Mouse (Mus musculus): ENCODE data around the gene Shank3. TPM values are rescaled to one million over a fixed set of nuclear protein-coding genes. Genes with fewer than 3 reads are reported as not detected.
A peak's percentile ranks its signal among the peaks of the same experiment; 100 is the strongest.

Gene Shank3
- polyA plus RNA-seq, 1 experiment from 2014 or later: 6.5 TPM

DNA sequence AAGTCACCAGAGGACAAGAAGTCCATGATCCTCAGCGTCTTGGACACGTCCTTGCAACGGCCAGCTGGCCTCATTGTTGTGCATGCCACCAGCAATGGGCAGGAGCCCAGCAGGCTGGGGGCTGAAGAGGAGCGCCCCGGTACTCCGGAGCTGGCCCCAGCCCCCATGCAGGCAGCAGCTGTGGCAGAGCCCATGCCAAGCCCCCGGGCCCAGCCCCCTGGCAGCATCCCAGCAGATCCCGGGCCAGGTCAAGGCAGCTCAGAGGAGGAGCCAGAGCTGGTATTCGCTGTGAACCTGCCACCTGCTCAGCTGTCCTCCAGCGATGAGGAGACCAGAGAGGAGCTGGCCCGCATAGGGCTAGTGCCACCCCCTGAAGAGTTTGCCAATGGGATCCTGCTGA lies 49.4 kb downstream of the Shank3 start:
- H3K9me3 ChIP-seq: no peaks in the 10 kb centered on the region
- peak overlapping the region; percentile 43 for H3K27ac ChIP-seq (replicated peaks)
- peak overlapping the region; percentile 54 for H3K4me2 ChIP-seq
- peak; percentile 68 for ATAC-seq (ENCODE audit: low read depth)
- H3K4me3 ChIP-seq: 0 out of 2 replicates have a peak overlapping the region, but pooled peaks have one; percentile 27
- H3K4me1 ChIP-seq (replicated peaks): peaks cover 27% of the 10 kb centered on the region
- H3K36me3 ChIP-seq: peaks cover 41% of the 10 kb centered on the region
- H3K9ac ChIP-seq: 0 out of 2 replicates have a peak overlapping the region, but pooled peaks have one; percentile 38
- WGBS: 31% methylated on average over 11 of the region's 11 CpGs
- H3K27me3 ChIP-seq: peaks cover 21% of the 10 kb centered on the region

DNA sequence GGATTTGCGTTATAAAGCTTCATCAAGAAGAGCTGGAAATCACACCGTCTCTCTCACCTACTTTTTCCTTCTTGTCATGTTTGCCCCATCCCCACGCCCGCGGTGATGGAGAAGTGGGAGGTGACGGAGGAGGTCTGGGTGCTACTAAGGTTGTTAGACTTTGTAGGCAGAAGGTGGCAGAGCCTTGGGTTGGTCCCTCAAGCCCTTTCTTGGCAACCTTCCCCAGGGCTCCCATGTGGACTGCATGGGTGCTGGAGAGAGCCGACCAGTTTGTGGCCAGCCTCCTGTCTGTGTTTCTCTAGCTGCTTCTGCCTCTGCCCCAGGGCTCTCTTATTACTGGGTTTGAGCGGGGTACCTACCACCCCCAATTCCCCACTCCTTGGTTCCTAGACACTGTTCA lies 51.1 kb downstream of the Shank3 start:
- 91% methylated on average over 8 of the region's 8 CpGs for WGBS
- Histone ChIP-seq H3K27me3 (peaks cover 32% of the 10 kb centered on the region), H3K36me3 (peaks cover 34% of the 10 kb centered on the region), H3K4me2 (no peak overlapping the region), H3K27ac (replicated peaks) (no peak overlapping the region), H3K4me3 (no peak overlapping the region), H3K9me3 (no peaks in the 10 kb centered on the region), H3K4me1 (replicated peaks) (peaks cover 27% of the 10 kb centered on the region), H3K9ac (no peak overlapping the region)
- no peak for ATAC-seq (ENCODE audit: low read depth)

- no peak overlapping the region for H3K9ac ChIP-seq
- 83% methylated on average over 1 of the region's 1 CpGs for WGBS
- no peak overlapping the region for H3K4me3 ChIP-seq
Measured at GRCm38 (mm10) chr15:89551733-89552132, 52.3 kb downstream of the Shank3 start.

DNA sequence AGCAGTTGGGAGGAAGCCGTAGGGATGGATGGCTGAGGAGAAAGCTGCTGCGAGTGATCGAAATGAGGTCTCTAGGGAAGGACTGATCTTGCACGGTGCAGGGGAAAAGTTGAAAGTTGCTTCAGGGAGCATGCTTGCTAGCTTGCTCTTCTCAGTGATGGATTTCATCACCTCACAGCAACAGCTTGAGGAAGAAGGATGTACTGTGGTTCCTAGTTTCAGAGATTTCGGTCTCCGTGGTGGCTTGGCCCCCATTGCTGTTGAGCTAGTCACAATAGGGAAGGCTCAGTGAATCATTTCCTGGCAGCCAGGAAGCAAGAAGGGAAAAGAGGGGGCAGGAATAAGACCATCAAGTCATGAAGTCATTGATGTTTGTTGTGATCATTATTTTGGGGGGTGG lies 56.2 kb downstream of the Shank3 start:
- 85% methylated on average over 6 of the region's 6 CpGs for WGBS
- no peak overlapping the region for H3K27ac ChIP-seq (replicated peaks)
- H3K36me3 ChIP-seq: peaks cover 11% of the 10 kb centered on the region; the same call in 1 of the 2 replicates
- peaks cover 51% of the 10 kb centered on the region for H3K27me3 ChIP-seq
- H3K4me3 ChIP-seq: no peak overlapping the region
- H3K9ac ChIP-seq: no peak overlapping the region
- H3K4me2 ChIP-seq: no peak overlapping the region
- ATAC-seq (ENCODE audit: low read depth): no peak
- H3K9me3 ChIP-seq: no peaks in the 10 kb centered on the region
- peaks cover 34% of the 10 kb centered on the region for H3K4me1 ChIP-seq (replicated peaks)

More at GRCm38 (mm10) chr15:89551733-89552132, 52.3 kb downstream of the Shank3 start:
- H3K4me2 ChIP-seq: no peak overlapping the region
- no peaks in the 10 kb centered on the region for H3K9me3 ChIP-seq
- peaks cover 38% of the 10 kb centered on the region for H3K4me1 ChIP-seq (replicated peaks)
- no peak overlapping the region for H3K27ac ChIP-seq (replicated peaks)
- peaks cover 34% of the 10 kb centered on the region for H3K36me3 ChIP-seq
- ATAC-seq (ENCODE audit: low read depth): no peak
- peaks cover 39% of the 10 kb centered on the region for H3K27me3 ChIP-seq

DNA sequence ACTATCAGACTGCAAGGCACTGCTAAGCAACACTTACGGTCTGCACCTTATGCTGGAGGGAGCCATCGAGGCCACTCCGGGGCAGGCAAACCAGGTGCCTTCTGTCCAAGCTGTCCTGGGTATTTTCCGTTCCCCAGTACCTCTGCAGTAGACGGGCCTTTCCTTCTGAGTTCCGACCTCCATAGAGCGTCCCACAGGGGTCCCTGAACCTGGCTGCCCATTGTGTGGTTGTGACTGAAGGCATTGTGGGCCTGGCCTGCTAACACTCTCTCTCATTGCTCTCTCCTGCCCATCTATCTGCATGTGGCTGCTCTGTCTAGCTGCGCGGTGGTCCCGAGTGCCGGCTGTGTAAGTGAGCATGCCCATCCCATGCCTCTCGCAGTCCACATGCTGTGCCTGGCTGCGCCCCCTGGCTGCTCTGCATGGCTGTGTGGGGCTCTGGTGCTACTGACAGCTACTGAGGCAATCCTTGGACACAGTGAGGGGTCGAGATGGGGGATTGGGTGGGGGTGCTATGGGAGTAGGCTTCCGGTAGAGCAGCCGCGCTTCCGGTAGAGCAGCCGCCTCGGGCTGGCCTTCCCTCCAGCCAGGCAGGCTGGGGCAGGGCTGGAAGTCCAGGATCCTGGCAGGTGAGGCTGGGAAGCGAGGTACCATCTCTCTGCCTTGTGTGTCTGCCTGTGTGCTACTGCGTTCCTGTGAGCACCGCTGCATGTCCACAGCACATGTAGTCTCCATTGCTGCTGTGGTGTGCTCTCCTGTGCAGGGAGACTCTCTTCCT lies 57.2 kb downstream of the Shank3 start:
- Histone ChIP-seq H3K9ac (peak overlapping the region; percentile 28; the same call in 1 of the 2 replicates), H3K27me3 (peaks cover 51% of the 10 kb centered on the region), H3K4me1 (replicated peaks) (peaks cover 34% of the 10 kb centered on the region), H3K4me3 (peak overlapping the region; percentile 14; the same call in 1 of the 2 replicates), H3K27ac (replicated peaks) (no peak overlapping the region), H3K4me2 (peak overlapping the region; percentile 47), H3K36me3 (peaks cover 4% of the 10 kb centered on the region; the same call in 1 of the 2 replicates), H3K9me3 (no peaks in the 10 kb centered on the region)
- ATAC-seq (ENCODE audit: low read depth): peak; percentile 83
- 22% methylated on average over 23 of the region's 23 CpGs for WGBS

DNA sequence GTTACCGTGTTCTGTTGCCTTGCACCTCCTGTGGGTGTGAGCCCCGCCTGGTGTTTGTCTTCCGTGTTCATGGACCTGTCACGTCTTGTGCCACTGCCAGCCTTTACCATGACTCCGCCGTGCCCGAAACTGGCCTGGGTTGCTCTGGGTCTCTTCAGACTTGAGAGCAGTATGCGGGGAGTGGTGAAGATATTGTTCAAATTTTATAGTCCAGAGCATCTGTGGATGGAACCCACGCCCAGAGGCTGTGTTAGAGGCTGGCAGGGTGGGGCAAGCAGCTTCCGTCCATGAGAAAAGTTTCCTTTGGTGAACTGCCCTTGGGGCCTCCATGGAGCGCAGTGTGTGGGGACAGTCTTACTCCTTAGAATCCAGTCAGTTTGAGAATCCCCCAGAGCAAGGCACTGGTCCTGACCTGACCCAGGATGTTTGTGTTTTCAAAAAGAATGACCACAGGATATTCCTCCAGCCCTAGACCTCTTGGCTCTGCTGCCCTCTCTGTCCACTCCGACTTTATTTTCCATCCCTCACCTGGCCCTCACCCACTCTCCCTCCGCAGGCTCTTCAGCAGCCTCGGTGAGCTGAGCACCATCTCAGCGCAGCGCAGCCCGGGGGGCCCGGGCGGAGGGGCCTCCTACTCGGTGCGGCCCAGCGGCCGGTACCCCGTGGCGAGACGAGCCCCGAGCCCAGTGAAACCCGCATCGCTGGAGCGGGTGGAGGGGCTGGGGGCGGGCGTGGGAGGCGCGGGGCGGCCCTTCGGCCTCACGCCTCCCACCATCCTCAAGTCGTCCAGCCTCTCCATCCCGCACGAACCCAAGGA lies 58.0 kb downstream of the Shank3 start:
- 8% methylated on average over 40 of the region's 40 CpGs for whole genome bisulfite sequencing
- peaks cover 4% of the 10 kb centered on the region; the same call in 1 of the 2 replicates for H3K36me3 ChIP-seq
- no peaks in the 10 kb centered on the region for H3K9me3 ChIP-seq
- H3K27ac ChIP-seq (replicated peaks): no peak overlapping the region
- H3K27me3 ChIP-seq: peaks cover 51% of the 10 kb centered on the region
- 0 out of 2 replicates have a peak overlapping the region, but pooled peaks have one; percentile 26 for H3K9ac ChIP-seq
- 0 out of 2 replicates have a peak, but pooled peaks have one; percentile 5 for ATAC-seq (ENCODE audit: low read depth)
- peaks cover 34% of the 10 kb centered on the region for H3K4me1 ChIP-seq (replicated peaks)
- H3K4me2 ChIP-seq: peak overlapping the region; percentile 47
- peak overlapping the region; percentile 19 for H3K4me3 ChIP-seq

- Histone ChIP-seq H3K9me3 (no peaks in the 10 kb centered on the region), H3K4me1 (replicated peaks) (peaks cover 34% of the 10 kb centered on the region), H3K27me3 (peaks cover 51% of the 10 kb centered on the region), H3K4me3 (peak overlapping the region; percentile 19), H3K4me2 (peak overlapping the region; percentile 47), H3K9ac (0 out of 2 replicates have a peak overlapping the region, but pooled peaks have one; percentile 26), H3K27ac (replicated peaks) (no peak overlapping the region), H3K36me3 (peaks cover 4% of the 10 kb centered on the region; the same call in 1 of the 2 replicates)
- ATAC-seq (ENCODE audit: low read depth): no peak
- 7% methylated on average over 34 of the region's 34 CpGs for WGBS
Measured at GRCm38 (mm10) chr15:89557996-89558390, 58.6 kb downstream of the Shank3 start.

DNA sequence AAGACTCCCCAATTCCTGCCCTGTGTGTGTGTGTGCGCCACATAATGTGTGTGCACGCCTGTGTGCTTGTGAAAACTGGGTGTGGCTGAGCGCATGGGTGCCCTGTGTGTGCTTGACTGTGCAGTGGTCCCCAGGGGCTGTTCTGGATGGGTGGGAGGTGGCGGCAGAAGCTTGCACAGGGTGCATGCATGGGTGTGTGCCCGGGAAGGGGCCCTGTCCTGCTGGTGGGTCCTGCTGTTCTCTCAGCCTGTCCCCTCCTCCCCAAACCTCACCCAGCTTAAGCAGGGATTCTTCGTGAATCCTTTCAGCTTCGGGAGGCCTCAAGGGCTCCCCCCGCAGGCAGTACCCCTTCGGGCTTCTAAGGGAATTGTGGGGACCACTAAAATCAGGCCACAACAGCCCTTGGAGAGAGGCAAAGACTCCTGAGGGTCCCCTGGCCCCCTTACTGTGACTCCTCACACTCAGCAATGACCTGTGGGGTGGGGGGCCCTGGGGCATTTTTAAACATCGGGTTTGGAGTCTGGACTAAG lies 59.8 kb downstream of the Shank3 start:
- no peak overlapping the region for H3K4me3 ChIP-seq
- peaks cover 34% of the 10 kb centered on the region for H3K4me1 ChIP-seq (replicated peaks)
- H3K27me3 ChIP-seq: peaks cover 51% of the 10 kb centered on the region
- no peak overlapping the region for H3K27ac ChIP-seq (replicated peaks)
- WGBS: 35% methylated on average over 10 of the region's 10 CpGs
- H3K36me3 ChIP-seq: peaks cover 4% of the 10 kb centered on the region; the same call in 1 of the 2 replicates
- no peak overlapping the region for H3K9ac ChIP-seq
- no peak for ATAC-seq (ENCODE audit: low read depth)
- H3K9me3 ChIP-seq: no peaks in the 10 kb centered on the region
- H3K4me2 ChIP-seq: no peak overlapping the region

- H3K9ac ChIP-seq: no peak within 1 kb of the TSS
- no peak within 1 kb of the TSS for H3K4me2 ChIP-seq
- H3K4me1 ChIP-seq (replicated peaks): no peaks in the 10 kb centered on the region
- H3K9me3 ChIP-seq: no peaks in the 10 kb centered on the region
- H3K36me3 ChIP-seq: 0 out of 2 replicates have a peak, but pooled peaks cover 6% of the 10 kb centered on the region
- H3K27me3 ChIP-seq: no peaks in the 10 kb centered on the region
- ATAC-seq (ENCODE audit: low read depth): no peak
- no peak within 1 kb of the TSS for H3K27ac ChIP-seq (replicated peaks)
- no peak within 1 kb of the TSS for H3K4me3 ChIP-seq
- 93% methylated on average over 6 of the region's 6 CpGs for WGBS
Measured at GRCm38 (mm10) chr15:89568114-89568513, 68.7 kb downstream of the Shank3 start, which contains the start of gene Acr. TSS of gene Acr (plus strand) at chr15:89568326.

GRCm38 (mm10) chr15:89572147-89572546 lies 72.7 kb downstream of the Shank3 start:
- Histone ChIP-seq H3K4me3 (no peak overlapping the region), H3K27me3 (no peaks in the 10 kb centered on the region), H3K9me3 (no peaks in the 10 kb centered on the region), H3K9ac (no peak overlapping the region), H3K36me3 (0 out of 2 replicates have a peak, but pooled peaks cover 6% of the 10 kb centered on the region), H3K4me1 (replicated peaks) (no peaks in the 10 kb centered on the region), H3K27ac (replicated peaks) (no peak overlapping the region), H3K4me2 (no peak overlapping the region)
- WGBS: 77% methylated on average over 8 of the region's 8 CpGs
- no peak for ATAC-seq (ENCODE audit: low read depth)

- no peak overlapping the region for H3K4me2 ChIP-seq
- H3K9ac ChIP-seq: no peak overlapping the region
- no peak overlapping the region for H3K27ac ChIP-seq (replicated peaks)
- no peaks in the 10 kb centered on the region for H3K27me3 ChIP-seq
- no peaks in the 10 kb centered on the region for H3K9me3 ChIP-seq
- H3K4me1 ChIP-seq (replicated peaks): no peaks in the 10 kb centered on the region
- ATAC-seq (ENCODE audit: low read depth): no peak
- H3K36me3 ChIP-seq: peaks cover 46% of the 10 kb centered on the region
- H3K4me3 ChIP-seq: no peak overlapping the region
- 87% methylated on average over 7 of the region's 7 CpGs for WGBS
Measured at GRCm38 (mm10) chr15:89582494-89582893, 83.1 kb downstream of the Shank3 start.
